Mouse (Mus musculus) liver, postnatal 0 days (tissue): ENCODE results near the gene Fam131a. TPM values are rescaled to one million over a fixed set of nuclear protein-coding genes. Genes with fewer than 3 reads are reported as not detected.

ENCODE experiments used
- ATAC-seq: fragments of 200-750 bp; cut with Nextera tagmentation; 2 replicates; pipeline ENCODE4 v1.8.0; 2017; ENCODE audit warnings: mild to moderate bottlenecking, moderate library complexity
- DNase-seq: peaks from one replicate; pipeline ENCODE4 v3.0.0-alpha.2; 2016
- H3K27ac ChIP-seq: fragments of 300-500 bp; sonication (generic); 2 replicates; pipeline ENCODE4 v1.5.1; 2014; ENCODE audit warnings: antibody characterized with exemption, moderate library complexity, mild to moderate bottlenecking, low read depth
- H3K27me3 ChIP-seq: fragments of 300-500 bp; sonication (generic); 2 replicates; pipeline ENCODE4 v1.6.1; 2014; ENCODE audit warnings: low read length, control low read depth, mixed read lengths; ENCODE audit not compliant: insufficient read depth
- H3K36me3 ChIP-seq: fragments of 300-500 bp; sonication (generic); replicated peaks from 2 replicates; pipeline ENCODE4 v1.6.1; 2014; ENCODE audit warnings: mild to moderate bottlenecking, control low read depth, low read length, moderate library complexity, mixed read lengths; ENCODE audit not compliant: insufficient read depth
- H3K4me1 ChIP-seq: fragments of 300-500 bp; sonication (generic); 2 replicates; pipeline ENCODE4 v1.6.1; 2014; ENCODE audit warnings: antibody characterized with exemption, mild to moderate bottlenecking, control low read depth; ENCODE audit not compliant: insufficient read depth
- H3K4me2 ChIP-seq: fragments of 300-500 bp; sonication (generic); 2 replicates; pipeline ENCODE4 v1.6.1; 2014; ENCODE audit warnings: low read depth, mild to moderate bottlenecking, low read length, moderate library complexity, mixed read lengths
- H3K4me3 ChIP-seq: fragments of 300-500 bp; sonication (generic); 2 replicates; pipeline ENCODE4 v1.5.1; 2014; ENCODE audit warnings: low read depth, low read length
- H3K9ac ChIP-seq: fragments of 300-500 bp; sonication (generic); replicated peaks from 2 replicates; pipeline ENCODE4 v1.6.1; 2014; ENCODE audit warnings: mild to moderate bottlenecking, moderate library complexity
- H3K9me3 ChIP-seq: fragments of 300-500 bp; sonication (generic); 2 replicates; pipeline ENCODE4 v1.6.1; 2016; ENCODE audit warnings: mild to moderate bottlenecking, control low read depth, low read length, mixed read lengths
- CTCF ChIP-seq: sonication (generic); IDR thresholded peaks from 2 replicates; pipeline ENCODE4 v1.5.1; 2016; ENCODE audit warnings: antibody characterized with exemption, low read depth
- EP300 ChIP-seq: IDR thresholded peaks from 2 replicates; pipeline ENCODE4 v1.6.1; 2016; ENCODE audit warnings: antibody characterized with exemption, low read depth, mild to moderate bottlenecking
- WGBS: fragments of 180-500 bp; shearing (Covaris S2); extraction: QIAGEN DNeasy Blood & Tissue Kit; methylation state at CpG from one replicate; pipeline ENCODE4 v1.1.7; 2014; ENCODE audit not compliant: insufficient replicate concordance; 5-methylcytosine and 5-hydroxymethylcytosine counted together
- polyA plus RNA-seq: library from polyadenylated mRNA; unstranded; fragments of >200 nt; fragmentation: Nextera tagmentation; extraction: Ambion mirVana; gene quantifications from 2 replicates; pipeline ENCODE4 v1.2.1, GENCODE M21; 2015

Gene Fam131a
- polyA plus RNA-seq, 1 experiment from 2014 or later: 0.88 TPM

- 15% methylated on average over 8 of the region's 8 CpGs for WGBS
- ATAC-seq (peak; percentile 84), DNase-seq (peak; percentile 84)
- peak; percentile 10; the same call in 1 of the 2 replicates for TF ChIP-seq EP300
- TF ChIP-seq CTCF: peak; percentile 87
- no peak overlapping the region for H3K4me3 ChIP-seq
- 0 out of 2 replicates have a peak overlapping the region, but pooled peaks have one; percentile 36 for H3K9ac ChIP-seq
- peaks cover 14% of the 10 kb centered on the region for H3K36me3 ChIP-seq
- peak overlapping the region; percentile 45 for H3K4me2 ChIP-seq
- no peaks in the 10 kb centered on the region for H3K27me3 ChIP-seq
- H3K9me3 ChIP-seq: no peaks in the 10 kb centered on the region
- peak overlapping the region; percentile 78 for H3K27ac ChIP-seq
- peaks cover 33% of the 10 kb centered on the region for H3K4me1 ChIP-seq
These were observed 9.5 kb downstream of the Fam131a start for GRCm38 (mm10) chr16:20702522-20702893.

- Histone ChIP-seq H3K4me2 (peak overlapping the region; percentile 42), H3K27ac (peak overlapping the region; percentile 78), H3K27me3 (no peaks in the 10 kb centered on the region), H3K9me3 (no peaks in the 10 kb centered on the region), H3K4me1 (peaks cover 36% of the 10 kb centered on the region), H3K9ac (peak overlapping the region; percentile 21; the same call in 1 of the 2 replicates), H3K4me3 (no peak overlapping the region), H3K36me3 (peaks cover 19% of the 10 kb centered on the region)
- TF ChIP-seq CTCF: no peak
- no peak for TF ChIP-seq EP300
- ATAC-seq (no peak), DNase-seq (no peak)
- WGBS: 84% methylated on average over 10 of the region's 10 CpGs
These were observed 10.0 kb downstream of the Fam131a start for GRCm38 (mm10) chr16:20703071-20703470.

GRCm38 (mm10) chr16:20703699-20704400 lies 10.8 kb downstream of the Fam131a start:
- WGBS: 49% methylated on average over 6 of the region's 6 CpGs
- H3K4me1 ChIP-seq: peaks cover 36% of the 10 kb centered on the region

GRCm38 (mm10) chr16:20705786-20706185 lies 12.7 kb downstream of the Fam131a start:
- Histone ChIP-seq H3K9ac (no peak overlapping the region), H3K4me1 (peaks cover 36% of the 10 kb centered on the region), H3K27me3 (no peaks in the 10 kb centered on the region), H3K9me3 (no peaks in the 10 kb centered on the region), H3K4me2 (no peak overlapping the region), H3K4me3 (no peak overlapping the region), H3K27ac (0 out of 2 replicates have a peak overlapping the region, but pooled peaks have one; percentile 9), H3K36me3 (peaks cover 26% of the 10 kb centered on the region)
- WGBS: 40% methylated on average over 3 of the region's 3 CpGs
- ATAC-seq: no peak
- DNase-seq: no peak
- TF ChIP-seq CTCF (no peak), EP300 (no peak)

More at GRCm38 (mm10) chr16:20703699-20704400, 10.8 kb downstream of the Fam131a start:
- DNase-seq (no peak), ATAC-seq (peak; percentile 65)
- Histone ChIP-seq H3K4me3 (no peak overlapping the region), H3K36me3 (peaks cover 20% of the 10 kb centered on the region), H3K27me3 (no peaks in the 10 kb centered on the region), H3K27ac (peak overlapping the region; percentile 78), H3K9ac (peak overlapping the region; percentile 21; the same call in 1 of the 2 replicates), H3K4me2 (peak overlapping the region; percentile 42), H3K9me3 (no peaks in the 10 kb centered on the region)
- no peak for TF ChIP-seq CTCF
- peak; percentile 92 for TF ChIP-seq EP300

- Histone ChIP-seq H3K4me1 (peaks cover 34% of the 10 kb centered on the region), H3K27ac (peak overlapping the region; percentile 35; the same call in 1 of the 2 replicates), H3K9me3 (no peaks in the 10 kb centered on the region), H3K9ac (no peak overlapping the region), H3K4me3 (no peak overlapping the region), H3K4me2 (no peak overlapping the region), H3K27me3 (no peaks in the 10 kb centered on the region), H3K36me3 (peaks cover 27% of the 10 kb centered on the region)
- no peak for DNase-seq
- TF ChIP-seq CTCF (no peak), EP300 (0 out of 2 replicates have a peak, but pooled peaks have one; percentile 21)
- no peak for ATAC-seq
- 75% methylated on average over 2 of the region's 2 CpGs for WGBS
These were observed 13.5 kb downstream of the Fam131a start for GRCm38 (mm10) chr16:20706407-20707055.
